Mouse (Mus musculus) lung, postnatal 4 days (tissue): ENCODE data around the gene Tnf.

ENCODE experiments used
- DNase-seq, 2 experiments: peaks; one replicate each; pipeline ENCODE4 v3.0.0; 2021

Gene Tnf

DNA sequence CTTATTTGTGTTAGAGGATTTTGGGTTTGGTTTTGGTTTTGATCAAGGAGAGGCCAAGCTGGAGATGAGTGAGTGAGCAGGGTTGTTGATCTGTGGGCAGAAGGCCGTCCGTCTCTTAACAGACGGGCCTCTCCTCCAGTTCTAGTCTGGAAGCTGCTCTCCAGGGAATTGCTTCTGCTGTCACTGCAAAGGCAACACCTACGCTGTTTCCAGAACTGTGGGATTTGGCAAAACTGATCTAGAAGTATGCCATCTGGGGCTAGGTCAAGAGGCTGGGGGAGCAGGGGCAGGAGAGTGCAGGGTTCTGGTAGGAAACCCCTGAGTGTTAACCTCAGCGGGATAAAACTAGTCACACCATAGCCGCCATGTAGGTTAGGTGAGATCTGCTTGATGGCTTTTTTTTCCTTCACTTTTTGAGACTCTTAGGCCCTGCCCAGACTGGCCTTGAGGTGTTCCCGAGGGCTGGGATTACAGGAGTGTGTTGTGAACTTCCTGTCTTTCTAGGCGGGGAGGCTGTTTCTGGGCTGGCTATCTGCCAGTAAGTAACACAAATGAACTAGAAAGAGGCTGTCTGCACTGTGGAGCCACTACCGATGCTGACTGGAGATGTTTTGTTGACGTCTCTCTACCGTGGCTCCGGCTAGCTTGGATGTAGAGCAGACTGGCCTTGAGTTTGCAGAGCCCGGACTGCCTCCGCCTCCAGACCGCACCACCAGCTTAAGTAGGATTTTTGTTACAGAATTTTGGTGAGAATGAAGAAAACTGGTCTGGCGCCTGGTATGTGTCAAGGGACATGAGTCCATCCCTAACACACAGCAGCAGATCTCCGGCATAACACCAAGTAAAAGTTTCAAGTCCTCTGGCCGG lies 31.5 kb upstream of the Tnf start, which contains the start of gene Atp6v1g2:
Gene Atp6v1g2, plus strand, starts transcription at position 547 of the 867 bp plus-strand sequence.
- peak in 1 of 2 experiments; percentile 30 for DNase-seq

DNA sequence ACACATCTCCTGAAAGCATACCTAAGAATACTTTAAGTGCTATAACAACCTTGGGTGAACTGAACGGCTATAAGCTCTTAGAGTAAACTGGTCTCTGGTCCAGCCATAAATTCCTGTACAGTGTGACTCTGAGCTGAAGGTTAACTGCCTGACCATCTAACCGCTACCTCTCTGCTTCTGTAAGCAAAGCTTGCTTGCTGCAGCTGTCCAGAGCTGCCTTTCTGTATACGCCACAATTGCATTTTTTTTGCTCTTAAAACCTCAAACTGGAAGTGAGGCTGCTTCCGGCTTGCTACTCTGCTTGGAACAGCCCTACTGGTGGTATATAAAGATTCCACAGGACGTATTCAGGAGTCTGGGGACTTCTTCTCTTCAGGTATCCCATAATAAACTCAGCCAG lies 30.9 kb upstream of the Tnf start:
- DNase-seq = no peak

DNA sequence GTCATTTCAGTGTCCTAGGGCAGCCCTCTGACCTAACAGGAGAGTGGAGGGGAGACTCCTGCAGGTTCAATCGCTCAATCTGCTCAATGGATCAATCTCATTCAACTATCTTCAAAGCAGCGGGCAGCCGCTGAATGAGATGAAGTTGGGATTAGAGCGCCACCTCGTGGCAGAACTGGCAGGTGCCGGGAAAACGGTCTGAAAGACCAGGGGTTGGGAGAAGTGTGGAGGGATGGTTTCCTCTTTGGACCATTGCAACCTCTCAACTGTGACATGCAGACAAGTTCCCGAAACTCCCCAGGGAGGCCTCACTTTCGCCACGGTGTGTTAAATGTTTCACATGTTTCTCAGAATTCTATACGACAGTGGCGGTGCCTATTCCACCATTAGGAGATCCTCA lies 30.2 kb upstream of the Tnf start:
- DNase-seq = peak; percentile 81 to 91

DNA sequence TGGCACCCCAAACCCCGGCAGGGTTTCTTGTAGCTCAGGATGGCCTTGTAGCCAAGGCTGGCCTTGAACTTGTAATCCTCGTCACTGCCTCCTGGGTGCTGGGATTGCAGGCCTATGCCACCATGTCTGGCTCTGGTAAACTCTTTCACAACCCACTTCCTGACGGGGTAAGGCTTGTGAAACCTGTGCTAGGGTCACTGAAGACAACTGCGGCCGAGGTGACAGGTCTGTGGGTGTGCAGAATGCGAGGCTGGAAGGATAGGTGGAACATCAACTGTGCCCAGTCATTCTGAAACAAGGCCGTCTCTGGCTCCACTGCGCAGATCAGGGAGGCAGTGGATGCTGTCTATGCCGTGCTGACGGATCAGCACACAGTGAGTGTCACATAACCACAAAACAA lies 29.2 kb upstream of the Tnf start:
- DNase-seq = no peak

DNA sequence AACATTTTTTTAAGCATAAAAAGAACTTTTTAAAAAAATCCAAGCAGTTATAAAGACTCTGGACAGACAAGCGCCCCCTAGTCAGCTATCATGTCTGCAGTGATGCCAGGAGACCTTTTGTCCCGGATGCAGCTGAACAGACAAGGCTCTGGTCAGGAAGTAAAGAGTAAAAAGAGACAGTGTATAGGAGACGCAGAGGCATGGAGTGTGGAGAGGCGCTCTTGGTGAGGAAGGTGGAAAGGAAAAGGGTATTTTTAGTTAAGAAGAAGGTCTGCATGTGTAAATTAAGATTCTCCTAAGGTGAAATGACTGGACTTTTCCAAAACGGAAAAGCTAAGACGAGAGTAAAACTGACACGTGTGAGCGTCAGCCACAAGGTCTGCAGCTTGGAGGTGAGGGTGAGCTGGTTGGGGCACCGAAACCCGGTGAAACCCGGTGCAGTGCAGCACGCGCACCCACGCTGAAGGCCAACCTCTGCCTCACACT lies 24.8 kb upstream of the Tnf start:
- DNase-seq = no peak

DNA sequence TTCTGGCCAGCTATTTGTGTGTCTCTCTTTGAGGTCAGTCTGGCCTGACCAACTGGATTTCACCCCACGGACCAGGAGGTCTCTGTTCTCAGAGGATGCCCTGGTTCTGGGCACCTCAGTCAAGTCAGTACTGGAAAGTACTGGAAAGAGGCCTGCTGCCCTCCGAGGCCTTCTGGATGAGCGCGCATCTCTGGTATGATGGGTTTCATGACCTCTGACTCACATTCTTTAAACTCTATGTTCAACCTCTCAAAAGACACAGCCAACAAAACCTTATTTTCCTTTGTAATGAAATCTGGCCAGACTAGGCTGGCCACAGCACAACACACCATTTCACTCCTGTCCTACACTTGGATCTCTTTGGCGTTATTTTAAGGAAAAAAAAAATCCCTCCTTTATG lies 23.6 kb upstream of the Tnf start:
- no peak for DNase-seq

DNA sequence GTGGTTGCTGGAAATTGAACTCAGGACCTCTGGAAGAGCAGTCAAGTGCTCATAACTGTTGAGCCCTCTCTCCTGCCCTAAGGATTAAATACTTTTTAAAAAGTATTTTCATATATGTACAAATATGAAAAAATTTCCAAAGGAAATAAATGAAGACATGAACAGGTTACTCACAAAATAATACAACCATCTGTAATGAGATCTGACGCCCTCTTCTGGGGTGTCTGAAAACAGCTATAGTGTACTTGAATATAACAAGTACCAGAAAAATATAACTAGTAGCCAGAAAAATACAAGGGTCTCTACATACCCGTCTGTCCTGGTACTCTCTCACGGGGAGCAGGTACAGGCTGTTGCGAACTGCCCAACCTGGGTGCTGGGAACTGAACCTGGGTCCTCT lies 22.8 kb upstream of the Tnf start:
- DNase-seq = no peak

DNA sequence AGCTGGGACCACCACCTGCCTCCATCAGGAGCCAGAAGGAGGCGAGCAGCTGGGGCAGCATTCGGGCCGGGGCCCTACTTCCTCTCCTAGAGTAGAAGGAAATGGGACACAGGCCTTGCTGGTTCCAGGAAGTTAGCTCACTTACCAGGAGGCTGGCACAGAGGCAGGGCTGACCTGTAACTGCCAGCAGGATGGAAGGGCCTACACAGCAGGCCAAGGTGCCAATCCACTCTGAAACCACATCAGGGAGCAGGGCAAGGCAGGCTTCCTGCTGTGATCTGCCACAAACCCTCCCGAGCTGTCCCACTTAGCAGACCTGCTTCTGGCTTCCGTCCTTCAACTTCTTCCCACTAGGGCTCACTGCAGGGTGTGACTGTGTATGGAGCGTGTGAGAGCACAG lies 20.5 kb upstream of the Tnf start:
- DNase-seq = peak; percentile 58 to 72

DNA sequence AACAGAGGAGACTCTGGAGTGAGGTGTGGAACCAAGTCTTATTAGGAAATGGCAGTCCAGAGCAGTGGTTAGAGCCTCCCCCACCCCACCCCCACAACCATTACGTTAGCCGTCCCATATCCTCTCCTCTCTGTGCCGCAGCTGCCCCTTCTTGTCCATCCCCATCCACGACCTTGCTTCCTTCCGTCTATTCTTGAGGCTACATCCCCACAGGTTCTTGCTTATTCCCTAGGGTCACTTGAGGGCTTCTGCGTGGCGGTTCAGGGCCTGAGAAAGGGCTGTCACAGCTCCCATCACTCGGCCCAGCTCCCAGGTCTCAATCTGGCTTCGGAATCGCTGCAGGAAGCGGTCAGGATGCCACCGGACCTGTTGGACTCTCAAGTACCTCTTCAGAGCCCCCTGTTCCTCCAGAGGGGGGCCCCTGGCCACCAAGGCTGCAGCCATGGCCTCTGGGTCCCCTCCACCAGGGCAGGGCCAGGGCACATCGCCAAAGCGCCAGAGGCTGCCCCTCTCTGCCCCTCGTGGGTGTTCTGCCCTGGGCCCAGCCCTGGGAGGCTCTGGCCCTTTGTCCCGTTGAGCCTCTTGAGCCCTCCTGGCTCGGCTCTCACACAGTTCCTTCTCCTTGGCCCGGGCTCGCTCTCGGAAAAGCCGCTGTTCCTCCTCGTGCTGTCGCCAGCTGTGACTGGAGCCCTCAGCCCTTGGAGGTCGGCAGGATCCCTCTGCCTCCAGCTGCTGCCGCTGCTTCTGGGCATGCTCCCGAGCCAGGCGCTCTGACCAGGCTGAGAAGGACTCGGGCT lies 18.5 kb upstream of the Tnf start, which contains the start of gene Gm16181:
Gene Gm16181, plus strand, starts transcription at position 679 of the 797 bp plus-strand sequence.
- DNase-seq = peak; percentile 62 to 85

DNA sequence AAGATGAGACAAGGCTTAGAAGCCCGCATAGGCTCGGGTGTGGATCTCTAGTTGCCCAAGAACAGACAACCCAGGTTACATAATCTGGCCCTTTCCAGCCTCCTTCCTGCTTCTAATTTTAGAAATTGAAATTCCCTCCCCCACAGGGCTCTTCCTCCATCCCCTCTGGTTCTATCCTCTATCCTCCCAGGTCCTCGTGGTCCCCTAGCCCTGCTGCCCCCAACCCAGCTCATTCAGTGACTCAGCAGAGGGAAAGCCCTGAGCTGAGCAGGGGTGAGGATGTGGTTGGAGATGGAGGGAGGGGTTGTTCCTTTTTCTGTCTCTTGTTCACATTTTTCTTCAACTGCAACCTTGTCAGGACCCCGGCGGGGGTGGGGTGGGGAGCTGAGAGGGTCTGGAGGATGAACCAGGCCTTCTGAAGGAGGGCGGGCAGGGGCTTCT lies 17.8 kb upstream of the Tnf start:
- peak in 1 of 2 experiments; percentile 43 for DNase-seq

DNA sequence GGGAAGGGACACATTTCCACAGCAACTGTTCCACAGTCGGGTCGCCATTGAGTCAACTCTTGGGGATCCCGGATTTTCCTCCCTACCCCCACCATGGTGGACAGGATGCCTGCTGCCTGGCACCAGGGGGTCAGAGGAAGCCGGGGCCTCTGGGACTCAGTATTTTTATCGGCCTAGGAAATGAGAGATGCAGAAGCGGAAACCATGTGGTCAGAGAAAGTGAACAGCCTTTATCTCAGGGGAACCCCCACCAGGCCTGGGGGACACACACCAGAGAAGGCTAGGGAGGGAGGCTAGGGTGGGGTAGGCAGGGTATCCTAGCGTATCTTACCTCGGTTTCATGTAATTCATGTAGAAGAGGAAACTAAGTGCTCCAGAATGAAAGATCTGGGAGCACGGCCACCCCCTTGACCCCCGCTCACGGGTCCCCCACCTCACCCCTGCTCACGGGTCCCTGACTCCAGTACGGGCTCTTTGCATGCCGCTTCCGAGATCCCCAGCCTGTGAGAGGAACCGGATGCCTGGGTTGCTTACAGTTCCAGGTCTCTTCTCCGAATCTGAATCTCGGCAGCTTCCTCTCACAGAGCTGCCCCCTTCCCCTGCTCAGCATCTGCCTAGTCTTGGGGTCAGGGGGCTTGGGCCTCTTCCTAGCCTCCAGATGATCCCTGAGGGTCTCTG lies 16.8 kb upstream of the Tnf start:
- DNase-seq = peak; percentile 62 to 75

DNA sequence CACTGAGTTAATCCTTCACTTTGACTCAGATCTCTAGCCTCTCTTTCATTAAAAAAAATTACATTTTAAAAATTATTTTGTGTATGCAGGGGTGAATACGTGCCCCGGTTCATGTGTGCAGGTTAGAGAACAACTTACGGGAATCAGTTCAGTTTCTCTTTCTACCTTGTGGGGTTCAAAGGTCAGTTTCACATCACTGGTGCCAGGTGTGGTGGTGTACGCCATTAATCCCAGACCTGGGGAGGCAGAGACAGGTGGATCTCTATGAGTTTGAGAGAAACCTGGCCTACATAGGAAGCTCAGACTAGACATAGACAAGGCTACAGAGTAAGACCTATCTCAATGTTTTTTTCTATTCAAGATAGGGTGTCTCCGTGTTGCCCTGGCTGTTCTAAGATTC lies 11.3 kb upstream of the Tnf start:
- DNase-seq = no peak

DNA sequence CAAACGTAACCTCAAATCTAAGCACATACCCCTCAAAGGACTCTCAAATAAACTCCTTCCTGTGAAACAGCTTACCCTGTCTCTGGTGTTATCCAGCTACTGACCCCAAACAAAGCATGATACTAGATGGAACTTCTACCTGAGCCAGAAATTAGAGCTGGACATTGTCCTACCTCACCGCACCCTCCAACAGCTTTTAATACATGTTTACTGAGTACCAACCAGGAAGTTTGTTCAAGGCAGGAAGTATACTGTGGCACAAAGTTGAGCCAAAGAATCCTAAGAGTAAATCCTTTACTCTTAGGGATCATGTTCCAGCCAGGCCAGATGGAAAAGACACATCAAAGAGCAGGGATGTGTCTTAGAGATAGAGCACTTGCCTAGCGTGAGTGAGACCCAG lies 8.8 kb upstream of the Tnf start:
- no peak for DNase-seq

DNA sequence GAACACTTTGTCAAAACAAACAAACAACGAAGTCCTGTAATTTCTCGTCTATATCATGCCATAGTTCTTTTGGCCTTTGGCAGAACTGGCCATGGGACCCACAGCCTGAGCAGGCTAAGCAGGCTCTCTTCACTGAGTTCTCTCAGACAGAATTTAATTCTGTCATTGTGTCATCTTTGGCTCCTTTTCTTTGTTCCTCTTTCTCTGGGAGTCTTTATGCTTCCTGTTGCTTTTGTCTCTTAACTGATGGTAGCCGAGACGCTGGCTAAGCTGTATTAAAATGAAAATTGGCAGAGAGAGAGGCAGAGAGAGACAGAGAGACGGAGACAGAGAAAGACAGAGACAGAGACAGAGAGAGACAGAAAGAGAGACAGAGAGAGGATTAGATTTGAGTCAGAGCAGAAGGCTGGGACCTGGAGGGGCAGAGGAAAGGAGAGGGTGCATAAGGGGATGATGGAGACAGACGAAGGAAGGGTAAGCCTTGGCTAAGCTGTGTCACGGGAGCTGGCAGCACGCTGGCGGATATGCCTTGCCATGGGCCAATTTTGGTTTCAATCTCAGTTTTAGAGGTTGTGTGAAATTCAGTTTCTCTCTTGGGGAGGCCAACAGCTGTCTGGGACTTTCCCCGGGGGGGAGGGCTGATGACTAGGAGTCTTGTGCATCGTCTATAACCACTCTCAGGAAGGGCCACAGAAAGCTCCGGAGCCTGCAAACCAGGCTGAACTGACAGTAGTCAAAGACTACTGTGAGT lies 8.2 kb upstream of the Tnf start:
- DNase-seq = no peak

DNA sequence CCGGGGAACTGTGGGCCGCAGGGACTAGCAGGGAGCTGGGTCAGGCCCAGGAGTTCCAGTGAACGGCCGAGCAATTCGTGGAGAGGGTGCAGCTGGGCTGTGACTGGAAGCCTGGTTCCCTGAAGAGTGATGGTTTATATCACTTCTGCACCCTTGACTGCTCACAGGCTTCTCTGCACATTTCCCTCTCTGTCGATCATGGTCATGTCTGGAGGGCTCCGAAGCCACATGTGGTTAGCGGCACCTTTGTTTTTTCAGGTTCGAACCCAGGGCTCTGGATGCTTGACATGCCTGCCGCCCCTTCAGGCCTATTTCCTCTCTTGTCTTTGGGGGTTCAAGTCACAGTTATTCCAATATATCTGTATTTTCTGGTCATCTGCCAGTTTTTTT lies 3.6 kb upstream of the Tnf start:
- no peak for DNase-seq

DNA sequence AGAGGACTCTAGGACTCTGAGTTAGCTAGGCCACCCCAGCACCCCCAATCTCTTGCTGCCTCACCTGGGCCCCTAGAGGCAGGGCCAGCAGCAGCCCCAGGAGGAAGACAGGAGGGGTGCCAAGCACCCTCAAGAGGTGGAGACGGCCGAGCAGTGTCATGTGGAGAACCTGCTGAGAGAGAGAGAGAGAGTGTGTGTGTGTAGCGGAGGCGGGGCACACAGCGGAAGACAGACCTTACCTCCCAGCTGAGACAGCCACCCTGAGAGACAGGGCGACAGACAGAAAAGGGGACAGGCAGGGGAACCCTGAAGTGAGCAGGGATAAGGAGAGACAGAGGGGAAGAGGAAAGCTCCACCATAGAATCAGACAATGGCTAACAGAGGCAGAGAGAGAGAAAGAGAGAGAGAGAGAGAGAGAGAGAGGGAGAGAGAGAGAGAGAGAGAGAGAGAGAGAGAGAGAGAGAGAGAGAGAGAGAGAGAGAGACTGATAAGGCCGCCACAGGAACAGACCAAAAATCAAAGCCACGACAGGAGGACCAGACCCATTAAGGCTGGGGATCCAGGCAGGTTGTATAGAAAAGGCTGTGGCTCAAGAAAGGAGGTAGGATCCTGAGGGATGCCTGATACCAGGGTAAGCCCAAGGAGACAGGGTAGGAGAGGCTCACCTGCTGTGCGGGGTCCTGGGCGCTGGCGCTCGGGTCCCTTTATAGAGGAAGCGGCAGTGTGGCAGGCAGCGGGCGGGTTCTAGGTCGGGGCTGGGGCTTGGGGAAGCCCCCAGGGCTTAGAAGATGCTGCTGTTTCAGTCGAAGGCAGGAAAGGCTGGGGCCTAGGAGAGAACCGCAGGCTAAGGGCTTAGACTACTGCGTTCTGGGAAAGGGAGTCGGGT lies 2.9 kb upstream of the Tnf start, which contains the start of gene Lta:
Gene Lta, minus strand, starts transcription at position 858 of the 886 bp plus-strand sequence.
- no peak for DNase-seq

DNA sequence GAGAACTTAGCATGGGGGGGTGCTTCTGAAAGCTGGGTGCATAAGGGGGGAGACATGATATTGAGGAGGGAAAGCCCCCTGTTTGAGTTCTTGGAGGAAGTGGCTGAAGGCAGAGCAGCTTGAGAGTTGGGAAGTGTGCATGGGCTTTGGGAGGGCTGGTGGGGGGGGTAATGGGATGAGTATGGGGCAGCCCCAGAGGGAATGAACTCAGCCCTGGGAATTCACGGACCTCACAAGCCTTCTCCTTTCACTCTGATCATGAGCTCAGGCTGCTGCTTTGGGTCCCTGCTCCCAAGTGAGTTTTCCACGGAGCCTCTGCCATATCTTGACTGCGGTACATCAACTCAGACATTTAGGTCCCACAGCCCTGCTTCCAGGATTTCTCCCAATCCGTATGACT lies 635 bp upstream of the Tnf start:
- no peak for DNase-seq

DNA sequence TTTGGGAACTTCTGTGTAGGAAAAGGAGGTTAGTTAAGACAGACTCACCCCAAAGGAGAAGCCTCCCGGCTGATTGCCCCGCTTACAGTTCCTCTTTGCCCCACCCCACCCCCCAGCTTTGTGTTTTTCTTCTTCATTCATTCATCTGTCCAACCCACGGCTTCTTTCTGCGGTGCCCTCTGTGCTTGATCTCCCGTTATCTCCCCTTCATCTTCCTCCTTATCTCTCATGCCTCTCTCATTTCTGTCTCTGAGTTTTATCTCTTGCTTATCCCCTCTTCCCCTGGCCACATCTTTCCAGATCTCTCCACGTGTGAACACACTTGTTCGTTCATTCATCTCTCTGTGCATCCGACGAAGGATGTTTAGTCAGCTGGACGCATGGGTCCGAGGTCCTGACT lies 679 bp downstream of the Tnf start:
- no peak for DNase-seq

DNA sequence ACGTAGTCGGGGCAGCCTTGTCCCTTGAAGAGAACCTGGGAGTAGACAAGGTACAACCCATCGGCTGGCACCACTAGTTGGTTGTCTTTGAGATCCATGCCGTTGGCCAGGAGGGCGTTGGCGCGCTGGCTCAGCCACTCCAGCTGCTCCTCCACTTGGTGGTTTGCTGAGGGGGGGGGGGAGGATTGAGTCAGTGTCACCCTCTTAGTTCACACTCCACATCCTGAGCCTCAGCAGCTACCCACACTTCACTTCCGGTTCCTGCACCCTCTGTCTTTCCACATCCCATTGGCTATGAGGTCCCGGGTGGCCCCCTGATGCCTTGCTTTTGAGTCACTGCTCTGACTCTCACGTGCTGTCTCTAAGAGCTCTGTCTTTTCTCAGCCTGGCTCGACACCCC lies 1.4 kb downstream of the Tnf start:
- DNase-seq = peak; percentile 53 to 55

DNA sequence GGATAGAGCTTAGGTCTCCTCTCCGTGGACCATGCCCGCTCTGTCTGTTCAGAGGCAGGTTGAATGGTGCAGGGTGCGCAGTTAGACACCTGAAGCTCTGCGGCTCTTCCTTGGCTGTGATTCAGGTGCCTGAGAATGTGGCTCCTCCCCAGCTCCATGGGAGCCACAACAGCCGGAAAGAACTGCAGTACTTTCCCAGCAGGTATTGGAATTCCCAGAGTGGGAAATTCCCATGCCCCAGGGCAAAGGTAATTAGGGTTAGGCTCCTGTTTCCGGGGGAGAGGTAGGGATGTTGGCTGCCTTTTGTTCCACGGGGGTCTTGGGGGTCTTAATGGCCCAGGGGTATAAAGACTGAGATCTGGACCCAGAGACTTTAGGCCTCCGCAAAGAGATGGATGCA lies 2.9 kb downstream of the Tnf start:
- no peak for DNase-seq

DNA sequence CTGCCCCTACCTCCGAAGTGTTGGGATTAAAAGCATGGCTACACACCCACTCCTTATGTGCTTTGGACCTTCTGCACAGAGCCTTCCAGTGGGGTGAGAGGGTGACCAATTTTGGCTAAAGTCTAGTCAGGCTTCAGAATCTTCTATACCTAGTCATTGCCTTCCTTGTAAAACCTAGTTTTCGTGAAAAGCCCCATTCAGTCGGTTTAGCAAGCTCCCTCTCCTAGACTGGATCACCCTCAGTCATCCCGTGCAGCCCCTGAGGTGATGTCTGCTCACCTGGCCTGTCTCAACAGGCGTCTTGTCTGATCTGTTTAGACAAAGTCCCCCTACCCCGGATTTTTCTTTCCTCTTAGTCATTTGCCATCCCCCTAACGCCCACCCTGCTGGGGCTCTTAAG lies 3.8 kb downstream of the Tnf start:
- DNase-seq = no peak
